Comparison of ENCODE assay signal across 10 mouse cellular contexts in genomic region chr13:55405783-55406390, GRCm38 (mm10). TPM values are rescaled to one million over a fixed set of nuclear protein-coding genes. Genes with fewer than 3 reads are reported as not detected.
DNase-seq lines count a peak whose midpoint lies in the region; ATAC-seq and TF ChIP-seq lines count a peak whose summit lies in the region.
"Had no signal": no experiment of that assay in that cellular context is flagged by ENCODE, and none has a peak within 500 bp of the region (broad histone marks: within the 10 kb centered on the region; RNA-seq: fewer than 3 reads in every experiment).

No protein-coding gene starts in this region.

- ATAC-seq in heart, postnatal 0 days (ENCODE audit: insufficient read depth, low read depth): no peak
- 0 out of 2 replicates have a peak, but pooled peaks have one; percentile 27 for ATAC-seq in hindbrain, embryonic 12.5 days (ENCODE audit: low FRiP score)
- 0 out of 2 replicates have a peak, but pooled peaks have one; percentile 12 for ATAC-seq in midbrain, embryonic 14.5 days (ENCODE audit: low FRiP score, low TSS enrichment)

- H3K4me2 ChIP-seq in heart, postnatal 0 days (ENCODE audit: low read depth, low read length): peak overlapping the region; percentile 14; the same call in 1 of the 2 replicates
- H3K4me2 ChIP-seq in hindbrain, embryonic 12.5 days (replicated peaks): no peak overlapping the region
- peak overlapping the region; percentile 16 for H3K4me2 ChIP-seq in midbrain, embryonic 14.5 days (ENCODE audit: low read length)

- TF ChIP-seq CTCF in heart, postnatal 0 days (IDR thresholded peaks at IDR 0.05; ENCODE audit: low read depth): no peak
- 0 out of 2 replicates have a peak, but pooled peaks have one; percentile 2 for TF ChIP-seq CTCF in bone marrow, adult 2 months (IDR thresholded peaks at IDR 0.05; ENCODE audit: control insufficient read depth, insufficient read depth, low read length)

- H3K36me3 ChIP-seq in heart, postnatal 0 days (replicated peaks; ENCODE audit: control insufficient read depth, insufficient read depth, low read length): no peaks in the 10 kb centered on the region
- no peaks in the 10 kb centered on the region for H3K36me3 ChIP-seq in hindbrain, embryonic 12.5 days
- no peaks in the 10 kb centered on the region for H3K36me3 ChIP-seq in midbrain, embryonic 14.5 days (ENCODE audit: control insufficient read depth, insufficient read depth, low read length)

- no peak for DNase-seq in heart, postnatal 0 days (ENCODE audit: low spot score)
- DNase-seq in heart, postnatal 14 days: no peak
- DNase-seq in midbrain, embryonic 14.5 days: no peak
- DNase-seq in cerebellum, postnatal 4 days (ENCODE audit: low spot score in 2 of 2): no peak
- no peak for DNase-seq in retina, embryonic 14.5 days (ENCODE audit: low spot score)
- no peak for DNase-seq in gastrocnemius, postnatal 14 days

- no peak for TF ChIP-seq POLR2A in bone marrow, adult 2 months (IDR thresholded peaks at IDR 0.05; ENCODE audit: borderline replicate concordance, control insufficient read depth, low read depth, low read length)

- H3K27ac ChIP-seq in heart, postnatal 0 days (ENCODE audit: low read depth): no peak overlapping the region
- H3K27ac ChIP-seq in bone marrow, adult 2 months (ENCODE audit: control insufficient read depth, insufficient read depth, low read depth, low read length, poor library complexity): peak overlapping the region; percentile 66
- H3K27ac ChIP-seq in hindbrain, embryonic 12.5 days: peak overlapping the region; percentile 64
- peak overlapping the region; percentile 75 for H3K27ac ChIP-seq in midbrain, embryonic 14.5 days (replicated peaks; ENCODE audit: low read depth, low read length)

- peaks cover 73% of the 10 kb centered on the region for H3K27me3 ChIP-seq in heart, postnatal 0 days (ENCODE audit: control insufficient read depth, insufficient read depth, low read length)
- peaks cover 16% of the 10 kb centered on the region for H3K27me3 ChIP-seq in hindbrain, embryonic 12.5 days
- no peaks in the 10 kb centered on the region for H3K27me3 ChIP-seq in midbrain, embryonic 14.5 days (ENCODE audit: control insufficient read depth, insufficient read depth, low read length)

- WGBS in heart, postnatal 0 days: 62% methylated on average over 13 of the region's 13 CpGs
- 8% methylated on average over 13 of the region's 13 CpGs for WGBS in bone marrow, adult 2 months
- 69% methylated on average over 13 of the region's 13 CpGs for WGBS in hindbrain, embryonic 12.5 days
- WGBS in midbrain, embryonic 14.5 days: 53% methylated on average over 13 of the region's 13 CpGs

- intact Hi-C loops in heart, postnatal 14 days (cut with DNase I): loop anchor here (1.0 to 2.0 kb wide), 2 partner anchors 13 to 111 kb away; no protein-coding TSS in a partner anchor
- intact Hi-C loops in gastrocnemius, postnatal 14 days (cut with DNase I; ENCODE audit: low total_unique reads): loop anchor here (5.0 kb wide), 1 partner anchor 111 kb away; no protein-coding TSS in a partner anchor

- H3K9ac ChIP-seq in heart, postnatal 0 days (replicated peaks; ENCODE audit: low read depth, low read length): no peak overlapping the region
- H3K9ac ChIP-seq in hindbrain, embryonic 12.5 days: peak overlapping the region; percentile 52
- H3K9ac ChIP-seq in midbrain, embryonic 14.5 days (replicated peaks; ENCODE audit: low read length): peak overlapping the region; percentile 28; the same call in 1 of the 2 replicates

- H3K9me3 ChIP-seq in heart, postnatal 0 days (replicated peaks; ENCODE audit: control insufficient read depth, low read length): no peaks in the 10 kb centered on the region
- no peaks in the 10 kb centered on the region for H3K9me3 ChIP-seq in hindbrain, embryonic 12.5 days (replicated peaks)
- H3K9me3 ChIP-seq in midbrain, embryonic 14.5 days (ENCODE audit: control insufficient read depth, low read length): no peaks in the 10 kb centered on the region

- TF ChIP-seq EP300 in heart, postnatal 0 days (IDR thresholded peaks at IDR 0.05; ENCODE audit: low read depth): no peak

- H3K4me1 ChIP-seq in heart, postnatal 0 days (ENCODE audit: control insufficient read depth, insufficient read depth): no peaks in the 10 kb centered on the region
- peaks cover 12% of the 10 kb centered on the region for H3K4me1 ChIP-seq in bone marrow, adult 2 months (ENCODE audit: control insufficient read depth, insufficient read depth, low read length)
- H3K4me1 ChIP-seq in hindbrain, embryonic 12.5 days: peaks cover 13% of the 10 kb centered on the region
- H3K4me1 ChIP-seq in midbrain, embryonic 14.5 days (ENCODE audit: control insufficient read depth, insufficient read depth, low read length): peaks cover 8% of the 10 kb centered on the region

- H3K4me3 ChIP-seq in heart, postnatal 0 days (ENCODE audit: low read depth, low read length): no peak overlapping the region
- no peak overlapping the region for H3K4me3 ChIP-seq in bone marrow, adult 2 months (replicated peaks; ENCODE audit: control insufficient read depth, low read depth, low read length)
- H3K4me3 ChIP-seq in hindbrain, embryonic 12.5 days: no peak overlapping the region
- H3K4me3 ChIP-seq in midbrain, embryonic 14.5 days (replicated peaks; ENCODE audit: low read depth, low read length): no peak overlapping the region

RNA-seq across cellular contexts. Expression of gene Slc34a1, which starts 7.9 kb away (rescaled TPM):
- not detected in 2 replicates for total RNA-seq in heart, postnatal 0 days (2014; rRNA removed; ENCODE audit: low replicate concordance)
- polyA plus RNA-seq in heart, postnatal 0 days (2015; fragmentation: Nextera tagmentation; extraction: Ambion mirVana): not detected in 2 replicates
- not detected for total RNA-seq in heart, postnatal 14 days (2021)
- 6.7 TPM in 1 of 2 replicates, not detected in the other for polyA plus RNA-seq in bone marrow, adult 2 months (2011; ENCODE audit: insufficient read depth, insufficient read length, low replicate concordance, missing spikeins)
- polyA plus RNA-seq in hindbrain, embryonic 12.5 days (2016; fragmentation: Nextera tagmentation; extraction: Ambion mirVana): 0.10 TPM in 1 of 2 replicates, not detected in the other
- polyA plus RNA-seq in midbrain, embryonic 14.5 days (2014; fragmentation: Nextera tagmentation; extraction: Ambion mirVana): not detected in 2 replicates
- total RNA-seq in gastrocnemius, postnatal 14 days (2021): not detected
- total RNA-seq: heart, adult 8-10 months had no signal

RNA-seq across cellular contexts. Expression of gene Pfn3, which starts 9.1 kb away (rescaled TPM):
- not detected in 2 replicates for total RNA-seq in heart, postnatal 0 days (2014; rRNA removed; ENCODE audit: low replicate concordance)
- polyA plus RNA-seq in heart, postnatal 0 days (2015; fragmentation: Nextera tagmentation; extraction: Ambion mirVana): not detected in 2 replicates
- total RNA-seq in heart, postnatal 14 days (2021): not detected
- polyA plus RNA-seq in bone marrow, adult 2 months (2011; ENCODE audit: insufficient read depth, insufficient read length, low replicate concordance, missing spikeins): not detected in 2 replicates
- polyA plus RNA-seq in hindbrain, embryonic 12.5 days (2016; fragmentation: Nextera tagmentation; extraction: Ambion mirVana): not detected in 2 replicates
- polyA plus RNA-seq in midbrain, embryonic 14.5 days (2014; fragmentation: Nextera tagmentation; extraction: Ambion mirVana): 0.59 TPM in 1 of 2 replicates, not detected in the other
- total RNA-seq in gastrocnemius, postnatal 14 days (2021): not detected
- total RNA-seq: heart, adult 8-10 months had no signal
- polyA plus RNA-seq: lung, adult 2 months had no signal

RNA-seq across cellular contexts. Expression of gene F12, which starts 20.7 kb away (rescaled TPM):
- total RNA-seq in heart, postnatal 0 days (2014; rRNA removed; ENCODE audit: low replicate concordance): 0.12 TPM in 1 of 2 replicates, not detected in the other
- polyA plus RNA-seq in heart, postnatal 0 days (2015; fragmentation: Nextera tagmentation; extraction: Ambion mirVana): not detected in 2 replicates
- not detected for total RNA-seq in heart, postnatal 14 days (2021)
- 1.3 TPM in 2 replicates for polyA plus RNA-seq in bone marrow, adult 2 months (2011; ENCODE audit: insufficient read depth, insufficient read length, low replicate concordance, missing spikeins)
- polyA plus RNA-seq in hindbrain, embryonic 12.5 days (2016; fragmentation: Nextera tagmentation; extraction: Ambion mirVana): 0.16 TPM in 1 of 2 replicates, not detected in the other
- polyA plus RNA-seq in midbrain, embryonic 14.5 days (2014; fragmentation: Nextera tagmentation; extraction: Ambion mirVana): not detected in 2 replicates
- total RNA-seq in gastrocnemius, postnatal 14 days (2021): not detected
- total RNA-seq: heart, adult 8-10 months had no signal

RNA-seq across cellular contexts. Expression of gene Rgs14, which starts 36.4 kb away (rescaled TPM):
- 0.46 and 1.1 TPM in 2 replicates for total RNA-seq in heart, postnatal 0 days (2014; rRNA removed; ENCODE audit: low replicate concordance)
- polyA plus RNA-seq in heart, postnatal 0 days (2015; fragmentation: Nextera tagmentation; extraction: Ambion mirVana): 0.30 and 0.32 TPM in 2 replicates
- total RNA-seq in heart, postnatal 14 days (2021): 1 to 10 TPM in 1 of 2 experiments, under 1 TPM in 1; 0.65 to 1.6 TPM
- 20.6 and 51.6 TPM in 2 replicates for polyA plus RNA-seq in bone marrow, adult 2 months (2011; ENCODE audit: insufficient read depth, insufficient read length, low replicate concordance, missing spikeins)
- 0.35 and 0.78 TPM in 2 replicates for polyA plus RNA-seq in hindbrain, embryonic 12.5 days (2016; fragmentation: Nextera tagmentation; extraction: Ambion mirVana)
- 0.30 and 0.33 TPM in 2 replicates for polyA plus RNA-seq in midbrain, embryonic 14.5 days (2014; fragmentation: Nextera tagmentation; extraction: Ambion mirVana)
- under 1 TPM; 0.22 to 0.29 TPM for total RNA-seq in gastrocnemius, postnatal 14 days (2021)

RNA-seq across cellular contexts. Expression of gene Grk6, which starts 39.0 kb away (rescaled TPM):
- total RNA-seq in heart, postnatal 0 days (2014; rRNA removed; ENCODE audit: low replicate concordance): 27.2 and 44.4 TPM in 2 replicates
- 10.7 TPM in 2 replicates for polyA plus RNA-seq in heart, postnatal 0 days (2015; fragmentation: Nextera tagmentation; extraction: Ambion mirVana)
- total RNA-seq in heart, postnatal 14 days (2021): 10 to 100 TPM; 24.3 to 27.2 TPM
- polyA plus RNA-seq in bone marrow, adult 2 months (2011; ENCODE audit: insufficient read depth, insufficient read length, low replicate concordance, missing spikeins): 64.8 and 109 TPM in 2 replicates
- polyA plus RNA-seq in hindbrain, embryonic 12.5 days (2016; fragmentation: Nextera tagmentation; extraction: Ambion mirVana): 48.9 and 54.4 TPM in 2 replicates
- polyA plus RNA-seq in midbrain, embryonic 14.5 days (2014; fragmentation: Nextera tagmentation; extraction: Ambion mirVana): 41.8 and 44.0 TPM in 2 replicates
- total RNA-seq in gastrocnemius, postnatal 14 days (2021): 10 to 100 TPM; 12.1 to 12.6 TPM
